Mouse (Mus musculus): ENCODE measurements around the gene Phrf1. TPM values are rescaled to one million over a fixed set of nuclear protein-coding genes. Genes with fewer than 3 reads are reported as not detected.

Gene Phrf1
- total RNA-seq, 2 experiments from 2014 or later, result 75.8 to 76.0 TPM

- DNase-seq (ENCODE audit: low spot score in 2 of 2), result no peak
Measured at GRCm38 (mm10) chr7:141210606-141211131, 17.9 kb upstream of the Phrf1 start.

DNA sequence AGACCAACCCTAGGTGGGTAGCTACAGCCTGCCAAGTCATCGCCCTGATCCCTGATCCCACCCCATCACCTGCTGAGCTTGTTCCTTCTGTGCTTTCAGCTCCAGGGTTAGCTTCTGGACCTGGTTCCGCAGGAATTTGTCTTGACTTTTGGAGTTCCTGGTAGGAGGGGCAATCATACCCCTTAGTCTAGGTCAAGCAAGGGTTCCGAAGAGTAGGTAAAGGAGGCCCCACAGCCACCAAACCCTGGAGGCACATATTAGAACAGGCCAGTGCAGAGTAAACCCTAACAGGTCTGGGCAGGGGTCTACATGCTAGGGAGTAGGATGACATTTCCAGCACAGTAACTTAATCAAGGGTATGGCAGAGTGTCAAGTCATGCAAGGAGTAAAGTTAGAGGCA, 15.5 kb upstream of the Phrf1 start:
- no peak for DNase-seq (ENCODE audit: low spot score in 2 of 2)

DNA sequence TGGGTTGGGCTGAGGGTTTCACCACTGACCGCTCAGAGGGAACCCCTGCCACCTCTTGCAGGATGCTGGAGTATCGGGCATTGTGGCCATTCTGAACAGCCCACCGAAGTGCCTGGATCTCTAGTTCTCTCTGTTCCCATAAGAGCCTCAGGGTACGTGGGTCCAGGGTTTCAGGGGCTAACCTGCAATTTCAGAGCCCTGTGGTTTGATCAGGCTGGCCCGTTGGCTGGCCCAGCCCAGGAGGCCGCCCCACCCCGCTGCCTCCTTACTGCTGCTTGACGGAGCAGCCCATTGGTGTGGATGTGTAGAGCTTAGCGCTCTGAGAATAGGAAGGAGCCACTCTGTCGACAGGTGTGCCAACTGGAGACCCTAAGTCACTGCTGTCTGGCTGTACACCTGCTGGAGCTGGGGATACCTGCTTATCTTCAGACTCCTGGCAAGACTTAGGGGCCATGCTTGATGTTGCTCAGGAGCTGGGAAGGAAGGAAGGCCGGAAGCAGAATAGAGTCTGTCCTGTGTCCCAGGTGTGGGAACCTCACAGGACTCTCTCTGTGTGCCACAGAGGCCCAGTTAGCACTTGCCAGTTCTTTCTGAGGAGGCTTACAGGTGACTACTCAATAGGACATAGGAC, 14.9 kb upstream of the Phrf1 start, which contains the start of gene Lmntd2:
Gene Lmntd2 (minus strand): TSS at position 476 of the 631 bp plus-strand sequence.
- no peak for DNase-seq (ENCODE audit: low spot score in 2 of 2)

DNA sequence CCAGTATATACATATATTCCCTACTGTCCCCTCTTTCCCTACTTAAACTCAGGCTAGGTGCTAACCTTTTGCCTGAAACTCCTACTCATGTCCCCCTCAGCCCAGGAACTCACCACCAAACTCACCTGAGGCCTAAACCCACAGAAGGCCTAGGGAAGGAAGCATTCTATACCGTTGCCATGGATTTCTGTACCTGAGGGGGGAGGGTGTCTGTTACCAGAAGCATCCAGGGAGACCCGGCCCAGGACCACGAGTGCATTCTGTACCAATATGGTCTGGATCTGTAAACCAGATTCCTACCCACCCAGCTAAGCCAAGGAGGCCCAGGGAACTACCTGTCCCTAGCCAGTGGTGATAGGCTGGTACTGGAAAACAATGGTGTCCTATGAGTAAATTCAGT, 14.3 kb upstream of the Phrf1 start:
- no peak for DNase-seq (ENCODE audit: low spot score in 2 of 2)

- DNase-seq (ENCODE audit: low spot score in 2 of 2), result peak; percentile 81 to 83
Measured at GRCm38 (mm10) chr7:141215101-141215879, 13.3 kb upstream of the Phrf1 start, which contains the start of gene Rassf7. Gene Rassf7 (plus strand): TSS chr7:141215860.

DNA sequence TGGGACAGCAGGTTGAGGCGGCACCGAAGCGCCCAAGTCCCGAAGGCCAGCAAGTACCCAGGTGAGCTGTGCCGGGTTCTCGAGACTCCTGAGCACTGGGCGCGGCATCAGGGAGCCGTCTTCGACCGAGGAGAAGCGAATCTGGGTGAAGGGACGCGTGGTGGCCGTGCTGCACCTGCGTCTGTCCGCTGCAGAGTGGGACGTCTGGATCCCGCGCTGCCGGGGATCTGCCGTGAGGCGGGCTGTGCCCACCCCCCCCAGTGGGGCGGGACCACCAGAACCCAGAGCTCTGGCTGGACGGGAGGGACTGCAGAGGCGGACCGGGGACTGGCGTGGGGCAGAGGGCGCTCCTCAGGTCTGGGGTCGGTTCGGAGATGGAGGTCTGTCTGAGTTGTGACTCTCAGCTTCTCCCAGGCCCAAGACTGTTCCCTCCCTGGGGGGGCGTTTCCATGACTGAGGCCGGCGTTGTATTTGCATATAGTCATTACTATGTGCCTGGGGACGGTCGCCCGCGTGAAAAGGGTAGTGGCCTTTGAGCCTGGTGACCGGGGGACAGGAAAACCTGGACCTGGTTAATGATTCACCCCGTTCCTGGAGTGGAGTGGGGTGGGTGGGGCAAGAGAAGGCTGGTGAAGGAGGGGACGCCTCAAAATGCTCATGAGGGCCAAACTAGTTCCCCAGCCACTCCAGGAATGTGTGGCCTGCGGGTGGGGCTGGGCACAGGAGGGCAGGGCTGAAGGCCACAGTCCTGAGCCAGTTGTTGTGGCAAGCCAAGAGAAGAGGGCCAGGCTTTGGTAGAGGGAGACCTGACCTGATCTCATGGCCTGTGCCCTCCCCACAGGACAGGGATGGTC, 12.5 kb upstream of the Phrf1 start:
- DNase-seq (ENCODE audit: low spot score in 2 of 2), result peak; percentile 29 to 43

- DNase-seq (ENCODE audit: low spot score in 2 of 2), result no peak
Measured at GRCm38 (mm10) chr7:141216894-141217293, 11.7 kb upstream of the Phrf1 start.

GRCm38 (mm10) chr7:141217343-141218013, 11.1 kb upstream of the Phrf1 start:
- DNase-seq (ENCODE audit: low spot score in 2 of 2), result no peak

- no peak for DNase-seq (ENCODE audit: low spot score in 2 of 2)
Measured at GRCm38 (mm10) chr7:141218141-141218540, 10.4 kb upstream of the Phrf1 start.

- no peak for DNase-seq (ENCODE audit: low spot score in 2 of 2)
Measured at GRCm38 (mm10) chr7:141218557-141219133, 9.9 kb upstream of the Phrf1 start.

DNA sequence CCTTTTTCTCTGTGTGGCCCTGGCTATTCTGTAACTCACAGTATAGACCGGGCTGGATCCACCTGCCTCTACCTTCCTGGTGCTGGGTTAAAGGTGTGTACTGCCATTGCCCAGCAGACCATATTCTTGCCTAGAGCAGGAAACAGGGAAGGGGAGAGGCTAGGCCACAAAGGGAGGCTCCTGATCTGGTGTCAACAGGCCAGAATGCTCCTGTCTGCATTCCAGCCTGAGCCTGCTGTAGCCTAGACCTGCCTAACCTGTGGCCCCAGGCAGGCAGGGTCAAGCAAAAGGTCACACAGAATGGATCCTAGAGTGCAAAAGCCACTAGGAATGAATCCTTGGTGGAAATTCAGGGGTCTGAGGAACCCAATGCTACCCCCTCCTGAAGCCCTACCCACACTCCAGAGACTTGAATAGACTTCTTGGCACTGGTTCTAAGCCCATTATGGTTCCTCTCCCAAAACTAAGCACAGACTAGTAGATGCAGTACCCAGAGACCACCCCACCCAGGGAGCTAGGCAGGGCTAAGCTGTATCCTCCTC, 9.0 kb upstream of the Phrf1 start:
- no peak for DNase-seq (ENCODE audit: low spot score in 2 of 2)

GRCm38 (mm10) chr7:141220377-141220776, 8.2 kb upstream of the Phrf1 start:
- no peak for DNase-seq (ENCODE audit: low spot score in 2 of 2)

GRCm38 (mm10) chr7:141221249-141222125, 7.1 kb upstream of the Phrf1 start:
- peak; percentile 89 to 90 for DNase-seq (ENCODE audit: low spot score in 2 of 2)

- no peak for DNase-seq (ENCODE audit: low spot score in 2 of 2)
Measured at GRCm38 (mm10) chr7:141222126-141222467, 6.5 kb upstream of the Phrf1 start.

- DNase-seq (ENCODE audit: low spot score in 2 of 2), result no peak
Measured at GRCm38 (mm10) chr7:141222696-141223215, 5.8 kb upstream of the Phrf1 start.

- DNase-seq (ENCODE audit: low spot score in 2 of 2), result no peak
Measured at GRCm38 (mm10) chr7:141226535-141226934, 2.0 kb upstream of the Phrf1 start.

DNA sequence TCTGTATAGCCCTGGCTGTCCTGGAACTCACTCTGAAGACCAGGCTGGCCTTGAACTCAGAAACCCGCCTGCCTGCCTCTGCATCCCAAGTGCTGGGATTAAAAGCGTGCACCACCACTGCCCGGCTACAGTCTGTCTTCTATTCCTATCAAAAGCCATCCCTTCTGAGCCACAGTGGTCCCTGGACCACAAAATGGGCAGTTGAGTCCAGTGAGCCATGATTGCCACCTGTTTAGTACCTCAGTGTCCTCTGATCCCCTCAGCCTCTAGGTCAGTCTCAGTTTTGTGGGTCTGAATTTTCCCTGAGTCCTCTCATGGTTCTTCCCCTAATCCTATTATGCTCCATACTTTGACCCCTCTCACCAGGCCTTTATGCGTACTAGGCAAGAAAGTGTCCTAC, 788 bp upstream of the Phrf1 start:
- DNase-seq (ENCODE audit: low spot score in 2 of 2), result no peak

DNA sequence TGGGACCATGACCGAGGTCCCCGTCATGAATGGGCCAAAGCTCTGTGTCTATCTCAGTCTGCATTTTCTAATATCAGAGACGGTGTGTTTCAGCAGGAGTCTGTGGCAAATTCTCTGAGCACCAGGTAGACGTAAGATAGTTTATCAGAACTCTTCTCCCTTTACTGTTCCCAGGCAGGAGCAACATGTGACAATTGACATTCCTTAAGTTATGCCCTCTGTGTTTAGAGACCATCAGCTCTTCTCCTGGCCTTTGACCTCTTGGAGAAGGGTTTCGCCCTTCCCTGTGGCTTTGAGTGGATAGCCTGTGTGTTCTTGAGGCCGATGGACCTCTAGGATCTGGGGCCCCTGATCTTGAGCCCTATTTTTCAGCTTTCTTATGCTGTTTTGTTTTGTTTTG, 1.1 kb downstream of the Phrf1 start:
- DNase-seq (ENCODE audit: low spot score in 2 of 2), result no peak

DNA sequence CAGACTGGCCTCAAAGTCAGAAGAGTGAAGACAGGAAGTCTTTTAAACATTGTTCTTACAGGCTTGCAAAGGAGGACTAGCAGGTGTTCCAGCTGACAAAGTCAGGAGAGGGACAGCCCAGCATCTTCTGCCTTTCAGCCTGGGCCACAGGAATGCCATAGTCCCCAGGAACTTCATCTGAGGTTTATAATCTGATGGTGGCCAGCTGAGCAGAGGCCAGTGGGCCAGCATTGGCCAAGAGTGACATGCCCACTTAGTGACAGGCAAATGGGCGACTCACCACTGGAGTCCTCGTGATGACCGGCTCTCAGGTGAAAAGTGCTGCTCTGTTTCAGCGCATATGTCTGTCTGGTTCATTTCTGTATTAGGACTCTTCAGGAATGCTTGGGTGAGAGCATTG, 2.0 kb downstream of the Phrf1 start:
- DNase-seq (ENCODE audit: low spot score in 2 of 2), result no peak

All from adrenal gland, adult 18-20 months (tissue).